Mouse (Mus musculus): ENCODE measurements at regions not wholly inside any gene's neighbourhood (a gene's known extent, or its start where the extent isn't known, plus 50 kb on each side); places are given as distances from the start of the nearest gene placed in this dataset.

- DNase-seq (ENCODE audit: low spot score in 2 of 2) = no peak
Observed at GRCm38 (mm10) chr10:38147421-38147820, 674.2 kb downstream of the Rfpl4b start.

- no peak for DNase-seq (ENCODE audit: low spot score in 2 of 2)
Observed at GRCm38 (mm10) chr10:38139196-38139595, 682.4 kb downstream of the Rfpl4b start.

GRCm38 (mm10) chr10:38121911-38122573, 699.5 kb downstream of the Rfpl4b start:
- no peak for DNase-seq (ENCODE audit: low spot score in 2 of 2)

- DNase-seq (ENCODE audit: low spot score in 2 of 2) = no peak
Observed at GRCm38 (mm10) chr10:38118601-38119000, 703.0 kb downstream of the Rfpl4b start.

GRCm38 (mm10) chr10:38116516-38116915, 705.1 kb downstream of the Rfpl4b start:
- DNase-seq (ENCODE audit: low spot score in 2 of 2) = no peak

GRCm38 (mm10) chr10:38114194-38114593, 707.4 kb downstream of the Rfpl4b start:
- DNase-seq (ENCODE audit: low spot score in 2 of 2) = no peak

GRCm38 (mm10) chr10:38108591-38108990, 713.0 kb downstream of the Rfpl4b start:
- DNase-seq (ENCODE audit: low spot score in 2 of 2) = no peak

GRCm38 (mm10) chr10:38103570-38103969, 718.0 kb downstream of the Rfpl4b start:
- no peak for DNase-seq (ENCODE audit: low spot score in 2 of 2)

- DNase-seq (ENCODE audit: low spot score in 2 of 2) = no peak
Observed at GRCm38 (mm10) chr10:38078521-38078920, 743.1 kb downstream of the Rfpl4b start.

GRCm38 (mm10) chr10:38072394-38072793, 749.2 kb downstream of the Rfpl4b start:
- DNase-seq (ENCODE audit: low spot score in 2 of 2) = peak in 1 of 2 experiments; percentile 4

GRCm38 (mm10) chr10:38059050-38059449, 762.5 kb downstream of the Rfpl4b start:
- DNase-seq (ENCODE audit: low spot score in 2 of 2) = no peak

GRCm38 (mm10) chr10:38010452-38010851, 811.1 kb downstream of the Rfpl4b start:
- no peak for DNase-seq (ENCODE audit: low spot score in 2 of 2)

- no peak for DNase-seq (ENCODE audit: low spot score in 2 of 2)
Observed at GRCm38 (mm10) chr10:37995691-37996445, 825.7 kb downstream of the Rfpl4b start.

- DNase-seq (ENCODE audit: low spot score in 2 of 2) = peak; percentile 0 to 5
Observed at GRCm38 (mm10) chr10:37988297-37989263, 833.0 kb downstream of the Rfpl4b start.

- DNase-seq (ENCODE audit: low spot score in 2 of 2) = no peak
Observed at GRCm38 (mm10) chr10:37978899-37979539, 840.3 kb upstream of the Marcks start.

- DNase-seq (ENCODE audit: low spot score in 2 of 2) = no peak
Observed at GRCm38 (mm10) chr10:37960051-37960450, 821.3 kb upstream of the Marcks start.

- no peak for DNase-seq (ENCODE audit: low spot score in 2 of 2)
Observed at GRCm38 (mm10) chr10:37914780-37915179, 776.1 kb upstream of the Marcks start.

- DNase-seq (ENCODE audit: low spot score in 2 of 2) = no peak
Observed at GRCm38 (mm10) chr10:37911669-37912068, 772.9 kb upstream of the Marcks start.

GRCm38 (mm10) chr10:37908276-37908675, 769.6 kb upstream of the Marcks start:
- no peak for DNase-seq (ENCODE audit: low spot score in 2 of 2)

- peak in 1 of 2 experiments; percentile 2 for DNase-seq (ENCODE audit: low spot score in 2 of 2)
Observed at GRCm38 (mm10) chr10:37907731-37908130, 769.0 kb upstream of the Marcks start.

- no peak for DNase-seq (ENCODE audit: low spot score in 2 of 2)
Observed at GRCm38 (mm10) chr10:37887961-37888360, 749.2 kb upstream of the Marcks start.

Measured in layer of hippocampus, adult 18-20 months (tissue).